Mouse (Mus musculus): ENCODE results near the gene Clic5. TPM values are rescaled to one million over a fixed set of nuclear protein-coding genes. Genes with fewer than 3 reads are reported as not detected.

Clic5 gene
- total and polyA plus RNA-seq, 2 experiments from 2014 or later: 0.31 to 1.4 TPM

DNA sequence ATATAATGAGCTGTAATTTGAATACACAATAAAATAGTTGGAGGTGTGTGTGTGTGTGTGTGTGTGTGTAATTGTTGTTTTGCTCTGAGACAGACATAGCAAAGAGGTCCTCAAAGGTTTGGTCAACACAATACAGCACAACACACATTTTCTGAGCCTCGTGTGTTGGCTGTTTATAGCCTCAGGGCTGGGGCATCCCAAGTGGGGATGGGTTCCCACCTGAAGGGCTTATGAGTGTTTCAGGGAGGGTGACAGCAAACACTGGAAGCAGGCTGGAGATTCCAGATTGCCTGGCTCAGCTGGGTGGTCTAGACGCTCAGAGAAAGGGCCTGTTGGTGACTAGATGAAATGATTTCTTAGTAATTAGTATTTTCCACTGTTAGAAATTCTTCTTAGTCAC is 33.2 kb upstream of the Clic5 start:
- TF ChIP-seq CTCF (IDR thresholded peaks at IDR 0.05): no peak
- no peak overlapping the region for H3K9ac ChIP-seq (replicated peaks; ENCODE audit: low read length, poor library complexity, severe bottlenecking)
- ATAC-seq (ENCODE audit: low FRiP score) (no peak), DNase-seq (ENCODE audit: low spot score) (no peak)
- no peak overlapping the region for H3K27ac ChIP-seq (ENCODE audit: low read depth, low read length)
- no peaks in the 10 kb centered on the region for H3K9me3 ChIP-seq (ENCODE audit: low read length)
- H3K36me3 ChIP-seq (ENCODE audit: insufficient read depth, low read length): no peaks in the 10 kb centered on the region
- 74% methylated on average over 2 of the region's 2 CpGs for WGBS
- no peak overlapping the region for H3K4me2 ChIP-seq (ENCODE audit: low read depth, low read length, poor library complexity, severe bottlenecking)
- H3K4me3 ChIP-seq (ENCODE audit: low read depth, low read length): no peak overlapping the region
- no peaks in the 10 kb centered on the region for H3K27me3 ChIP-seq (ENCODE audit: insufficient read depth, low read length)
- no peaks in the 10 kb centered on the region for H3K4me1 ChIP-seq (ENCODE audit: insufficient read depth, low read length)

DNA sequence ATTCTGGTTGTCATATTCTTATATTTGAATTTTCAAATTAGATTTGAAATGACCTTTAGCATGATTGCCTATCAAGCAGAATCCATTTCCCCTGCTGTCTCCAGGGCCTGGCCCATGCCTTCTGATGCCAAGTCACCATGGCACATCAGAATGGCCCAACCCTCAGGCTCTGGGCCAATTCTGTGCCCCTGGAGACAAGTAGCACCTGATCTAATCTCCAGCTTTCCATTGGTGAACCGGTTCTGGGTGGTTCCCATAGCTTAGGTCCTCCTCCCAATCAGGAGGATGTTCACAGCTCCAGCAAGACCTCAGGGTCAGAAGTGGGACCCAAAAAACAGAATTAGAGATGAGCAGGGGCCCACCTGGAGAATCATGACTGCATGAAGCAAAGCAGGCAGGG is 30.2 kb upstream of the Clic5 start:
- 73% methylated on average over 1 of the region's 1 CpGs for WGBS
- no peak overlapping the region for H3K27ac ChIP-seq (ENCODE audit: low read depth, low read length)
- TF ChIP-seq CTCF (IDR thresholded peaks at IDR 0.05): no peak
- ATAC-seq (ENCODE audit: low FRiP score) (no peak), DNase-seq (ENCODE audit: low spot score) (no peak)
- no peaks in the 10 kb centered on the region for H3K27me3 ChIP-seq (ENCODE audit: insufficient read depth, low read length)
- no peaks in the 10 kb centered on the region for H3K9me3 ChIP-seq (ENCODE audit: low read length)
- no peaks in the 10 kb centered on the region for H3K36me3 ChIP-seq (ENCODE audit: insufficient read depth, low read length)
- no peak overlapping the region for H3K4me3 ChIP-seq (ENCODE audit: low read depth, low read length)
- no peaks in the 10 kb centered on the region for H3K4me1 ChIP-seq (ENCODE audit: insufficient read depth, low read length)
- H3K9ac ChIP-seq (replicated peaks; ENCODE audit: low read length, poor library complexity, severe bottlenecking): no peak overlapping the region
- no peak overlapping the region for H3K4me2 ChIP-seq (ENCODE audit: low read depth, low read length, poor library complexity, severe bottlenecking)

DNA sequence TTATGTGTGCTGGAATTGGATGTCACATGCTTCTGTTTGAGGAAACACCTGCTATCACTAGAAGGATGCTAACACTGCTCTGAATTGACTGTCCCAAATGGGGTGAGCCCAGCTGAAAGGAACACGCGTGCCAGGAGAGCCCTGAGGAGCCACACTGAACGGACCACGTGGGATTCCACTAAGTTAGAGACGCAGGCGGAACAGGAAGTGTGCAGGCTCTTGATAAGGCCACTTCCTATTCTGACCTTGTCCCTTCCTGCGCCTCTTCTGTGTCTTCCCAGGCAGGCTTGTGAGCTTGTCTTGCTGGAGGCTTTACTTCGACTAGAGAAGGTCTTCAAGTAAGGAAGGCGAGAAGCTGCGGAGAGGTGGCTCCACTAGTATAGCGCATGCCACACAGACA is 27.9 kb upstream of the Clic5 start:
- Histone ChIP-seq H3K4me3 (ENCODE audit: low read depth, low read length) (no peak overlapping the region), H3K27me3 (ENCODE audit: insufficient read depth, low read length) (no peaks in the 10 kb centered on the region), H3K4me1 (ENCODE audit: insufficient read depth, low read length) (no peaks in the 10 kb centered on the region), H3K9ac (replicated peaks; ENCODE audit: low read length, poor library complexity, severe bottlenecking) (no peak overlapping the region), H3K36me3 (ENCODE audit: insufficient read depth, low read length) (no peaks in the 10 kb centered on the region), H3K9me3 (ENCODE audit: low read length) (no peaks in the 10 kb centered on the region), H3K4me2 (ENCODE audit: low read depth, low read length, poor library complexity, severe bottlenecking) (no peak overlapping the region), H3K27ac (ENCODE audit: low read depth, low read length) (no peak overlapping the region)
- 90% methylated on average over 11 of the region's 11 CpGs for WGBS
- TF ChIP-seq CTCF (IDR thresholded peaks at IDR 0.05): no peak
- ATAC-seq (ENCODE audit: low FRiP score): no peak
- no peak for DNase-seq (ENCODE audit: low spot score)

DNA sequence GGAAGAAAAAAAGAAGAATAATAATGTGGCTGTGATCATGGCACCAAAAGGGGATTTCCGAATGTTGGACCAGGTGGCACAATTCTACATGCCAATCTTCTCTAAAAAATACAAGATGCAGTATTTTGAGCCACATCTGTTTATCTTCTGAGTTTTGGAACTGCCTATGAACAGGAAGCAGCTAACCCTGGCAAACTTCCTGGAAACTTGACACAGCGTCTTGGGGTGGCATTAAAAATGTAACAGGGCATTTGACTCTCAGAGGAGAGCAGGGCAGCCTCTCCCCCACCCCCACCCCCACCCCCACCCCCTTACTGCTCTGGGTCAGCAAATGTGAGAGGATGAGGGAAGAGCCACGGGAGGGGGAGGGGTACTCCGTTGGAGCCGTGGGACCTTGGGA is 25.9 kb upstream of the Clic5 start:
- Histone ChIP-seq H3K4me2 (ENCODE audit: low read depth, low read length, poor library complexity, severe bottlenecking) (no peak overlapping the region), H3K27ac (ENCODE audit: low read depth, low read length) (no peak overlapping the region), H3K4me1 (ENCODE audit: insufficient read depth, low read length) (no peaks in the 10 kb centered on the region), H3K9me3 (ENCODE audit: low read length) (no peaks in the 10 kb centered on the region), H3K9ac (replicated peaks; ENCODE audit: low read length, poor library complexity, severe bottlenecking) (no peak overlapping the region), H3K27me3 (ENCODE audit: insufficient read depth, low read length) (no peaks in the 10 kb centered on the region), H3K36me3 (ENCODE audit: insufficient read depth, low read length) (no peaks in the 10 kb centered on the region), H3K4me3 (ENCODE audit: low read depth, low read length) (no peak overlapping the region)
- ATAC-seq (ENCODE audit: low FRiP score) (no peak), DNase-seq (ENCODE audit: low spot score) (no peak)
- TF ChIP-seq CTCF (IDR thresholded peaks at IDR 0.05): no peak
- WGBS: 47% methylated on average over 5 of the region's 5 CpGs

DNA sequence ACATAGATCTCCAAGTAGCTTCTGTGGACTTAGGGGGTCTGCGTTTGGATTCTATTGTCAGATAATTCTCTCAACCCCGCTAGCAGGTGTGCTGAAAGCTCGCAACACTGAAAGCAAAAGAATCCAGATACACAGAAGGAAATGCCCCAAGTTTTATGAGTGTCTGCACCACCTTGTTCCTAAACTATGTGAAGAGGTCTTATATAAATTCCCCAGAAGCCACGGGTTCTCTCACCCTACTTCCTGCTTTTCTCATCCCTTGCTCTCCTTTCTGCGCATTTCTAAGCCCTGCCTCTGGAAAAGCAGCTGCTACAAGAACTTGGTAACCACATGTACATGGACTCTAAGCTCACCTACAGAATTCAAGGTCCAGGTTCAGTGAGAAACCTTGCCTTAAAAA is 25.4 kb upstream of the Clic5 start:
- Histone ChIP-seq H3K36me3 (ENCODE audit: insufficient read depth, low read length) (no peaks in the 10 kb centered on the region), H3K4me2 (ENCODE audit: low read depth, low read length, poor library complexity, severe bottlenecking) (no peak overlapping the region), H3K4me1 (ENCODE audit: insufficient read depth, low read length) (no peaks in the 10 kb centered on the region), H3K27me3 (ENCODE audit: insufficient read depth, low read length) (no peaks in the 10 kb centered on the region), H3K9ac (replicated peaks; ENCODE audit: low read length, poor library complexity, severe bottlenecking) (no peak overlapping the region), H3K27ac (ENCODE audit: low read depth, low read length) (no peak overlapping the region), H3K9me3 (ENCODE audit: low read length) (no peaks in the 10 kb centered on the region), H3K4me3 (ENCODE audit: low read depth, low read length) (no peak overlapping the region)
- ATAC-seq (ENCODE audit: low FRiP score) (no peak), DNase-seq (ENCODE audit: low spot score) (no peak)
- no peak for TF ChIP-seq CTCF (IDR thresholded peaks at IDR 0.05)
- 80% methylated on average over 5 of the region's 5 CpGs for WGBS

DNA sequence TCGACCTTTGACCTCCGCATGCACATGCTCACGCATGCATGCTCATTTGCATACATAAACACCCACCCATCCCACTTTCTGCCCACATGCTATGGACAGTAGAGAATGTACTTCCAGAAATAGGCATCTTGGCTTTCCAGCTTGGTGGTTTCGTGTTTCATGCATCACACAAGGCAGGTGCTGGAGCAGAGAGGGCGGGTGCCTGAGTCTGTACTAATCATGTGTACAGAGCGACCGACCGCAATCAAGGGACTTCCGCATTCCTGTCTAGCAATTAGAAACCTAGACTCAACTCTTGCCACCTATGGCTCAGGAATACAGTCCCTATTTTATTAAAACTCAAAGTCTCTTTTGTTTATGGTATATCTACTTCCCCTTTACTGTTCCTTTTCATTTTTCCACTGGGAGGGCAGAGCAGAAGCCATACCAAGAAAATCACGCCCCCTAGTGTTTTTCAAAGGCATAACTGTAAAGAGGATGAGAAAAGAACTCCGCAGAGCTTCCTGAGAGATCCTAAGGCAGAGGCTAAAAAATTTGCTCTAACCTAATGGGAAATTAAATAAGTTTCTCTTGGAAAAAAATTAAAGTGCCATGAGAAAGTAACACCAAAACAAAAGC is 22.5 kb upstream of the Clic5 start:
- Histone ChIP-seq H3K27me3 (ENCODE audit: insufficient read depth, low read length) (no peaks in the 10 kb centered on the region), H3K4me1 (ENCODE audit: insufficient read depth, low read length) (no peaks in the 10 kb centered on the region), H3K36me3 (ENCODE audit: insufficient read depth, low read length) (no peaks in the 10 kb centered on the region), H3K4me3 (ENCODE audit: low read depth, low read length) (no peak overlapping the region), H3K9ac (replicated peaks; ENCODE audit: low read length, poor library complexity, severe bottlenecking) (no peak overlapping the region), H3K27ac (ENCODE audit: low read depth, low read length) (no peak overlapping the region), H3K4me2 (ENCODE audit: low read depth, low read length, poor library complexity, severe bottlenecking) (no peak overlapping the region), H3K9me3 (ENCODE audit: low read length) (no peaks in the 10 kb centered on the region)
- WGBS: 80% methylated on average over 11 of the region's 11 CpGs
- DNase-seq (ENCODE audit: low spot score): no peak
- ATAC-seq (ENCODE audit: low FRiP score): no peak
- 0 out of 2 replicates have a peak, but pooled peaks have one; percentile 4 for TF ChIP-seq CTCF (IDR thresholded peaks at IDR 0.05)

Measured in midbrain, postnatal 0 days (tissue).